Mouse (Mus musculus) fibroblast of lung, adult 2 months (primary cell): ENCODE measurements around the gene Sik3.
"Not testable (repeated sequence)": the region's sequence is repeated elsewhere in the genome, so short reads cannot be mapped to it uniquely, and the experiment has no call there.

ENCODE experiments used
- DNase-seq: peaks from one replicate; pipeline ENCODE4 v3.0.0-alpha.2; 2011; ENCODE audit warnings: low read depth

The Sik3 gene

GRCm38 (mm10) chr9:46152067-46153015 lies 139.7 kb downstream of the Sik3 start:
- DNase-seq: no peak

- DNase-seq: no peak
Observed at GRCm38 (mm10) chr9:46154469-46154868, 141.8 kb downstream of the Sik3 start.

- no peak for DNase-seq
Observed at GRCm38 (mm10) chr9:46155026-46155425, 142.4 kb downstream of the Sik3 start.

- not testable (repeated sequence) for DNase-seq
Observed at GRCm38 (mm10) chr9:46155818-46156217, 143.2 kb downstream of the Sik3 start.

GRCm38 (mm10) chr9:46156711-46157110 lies 144.1 kb downstream of the Sik3 start:
- DNase-seq: no peak

- no peak for DNase-seq
Observed at GRCm38 (mm10) chr9:46158273-46158813, 145.7 kb downstream of the Sik3 start.

- peak; percentile 85 for DNase-seq
Observed at GRCm38 (mm10) chr9:46163430-46163829, 150.8 kb downstream of the Sik3 start.

- DNase-seq: no peak
Observed at GRCm38 (mm10) chr9:46168802-46169201, 156.2 kb downstream of the Sik3 start.

GRCm38 (mm10) chr9:46172251-46172650 lies 159.6 kb downstream of the Sik3 start:
- no peak for DNase-seq

- no peak for DNase-seq
Observed at GRCm38 (mm10) chr9:46172953-46173352, 160.3 kb downstream of the Sik3 start.

GRCm38 (mm10) chr9:46173919-46174318 lies 161.3 kb downstream of the Sik3 start:
- DNase-seq: no peak

- no peak for DNase-seq
Observed at GRCm38 (mm10) chr9:46174770-46175294, 162.2 kb downstream of the Sik3 start.

GRCm38 (mm10) chr9:46175300-46175699 lies 162.7 kb downstream of the Sik3 start:
- DNase-seq: no peak

- no peak for DNase-seq
Observed at GRCm38 (mm10) chr9:46175938-46176375, 163.3 kb downstream of the Sik3 start.

GRCm38 (mm10) chr9:46176613-46177012 lies 164.0 kb downstream of the Sik3 start:
- DNase-seq: no peak

GRCm38 (mm10) chr9:46178595-46178994 lies 166.0 kb downstream of the Sik3 start:
- DNase-seq: no peak

- no peak for DNase-seq
Observed at GRCm38 (mm10) chr9:46181297-46181696, 168.7 kb downstream of the Sik3 start.

- no peak for DNase-seq
Observed at GRCm38 (mm10) chr9:46184542-46184941, 171.9 kb downstream of the Sik3 start.

GRCm38 (mm10) chr9:46185191-46185590 lies 172.6 kb downstream of the Sik3 start:
- no peak for DNase-seq

GRCm38 (mm10) chr9:46186387-46186786 lies 173.8 kb downstream of the Sik3 start:
- DNase-seq: no peak

GRCm38 (mm10) chr9:46188370-46188769 lies 175.8 kb downstream of the Sik3 start:
- peak; percentile 62 for DNase-seq

- DNase-seq: no peak
Observed at GRCm38 (mm10) chr9:46188956-46189355, 176.3 kb downstream of the Sik3 start.

- no peak for DNase-seq
Observed at GRCm38 (mm10) chr9:46189381-46189780, 176.8 kb downstream of the Sik3 start.
